ENCODE assay signal across 30 mouse cellular contexts in the genomic region with DNA sequence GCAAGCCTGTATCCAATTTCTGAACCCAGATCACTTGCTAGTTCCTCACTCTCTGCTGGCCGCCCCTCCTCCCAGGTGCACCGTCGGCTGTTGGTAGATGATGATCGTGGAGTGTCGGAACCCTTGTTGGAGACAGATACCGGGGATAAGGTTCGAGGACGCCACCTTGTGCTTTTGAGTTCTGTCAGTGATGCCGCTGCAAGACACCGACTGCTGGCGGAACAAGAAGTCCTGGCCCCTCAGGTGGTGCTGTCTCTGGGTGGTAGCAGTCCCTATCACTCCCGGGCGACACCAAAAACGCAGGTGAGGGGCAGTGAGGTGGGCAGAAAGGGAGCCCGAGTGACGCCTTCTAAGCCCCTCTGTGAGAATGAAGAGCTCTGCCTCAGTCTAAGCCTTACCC. TPM values are rescaled to one million over a fixed set of nuclear protein-coding genes. Genes with fewer than 3 reads are reported as not detected.
"Had no signal": no experiment of that assay in that cellular context is flagged by ENCODE, and none has a peak within 500 bp of the region (broad histone marks: within the 10 kb centered on the region; RNA-seq: fewer than 3 reads in every experiment).

No protein-coding gene starts in this region.

- H3K27me3 ChIP-seq: heart, embryonic 12.5 days; heart, embryonic 13.5 days; heart, embryonic 15.5 days; hindbrain, embryonic 12.5 days; hindbrain, embryonic 13.5 days; hindbrain, embryonic 15.5 days; intestine, embryonic 15.5 days; kidney, embryonic 15.5 days had no signal

- DNase-seq: heart, postnatal 10 days; heart, postnatal 14 days; heart, postnatal 4 days; kidney, adult 11 months; kidney, adult 18-20 months; kidney, adult 2 months; kidney, adult 8-10 months; kidney, adult 9 months; kidney, postnatal 10 days; kidney, postnatal 14 days; kidney, postnatal 25 days; kidney, postnatal 36 days; kidney, postnatal 4 days; layer of hippocampus, adult 9-11 months; layer of hippocampus, postnatal 36 days had no signal

- H3K4me3 ChIP-seq: heart, embryonic 12.5 days; heart, embryonic 13.5 days; heart, embryonic 15.5 days; hindbrain, embryonic 10.5 days; hindbrain, embryonic 12.5 days; hindbrain, embryonic 13.5 days; hindbrain, embryonic 15.5 days; intestine, embryonic 15.5 days; kidney, embryonic 15.5 days; layer of hippocampus, adult 2 months; left cerebral cortex, adult 2 months had no signal

- H3K27ac ChIP-seq: heart, embryonic 13.5 days; heart, embryonic 15.5 days; hindbrain, embryonic 10.5 days; hindbrain, embryonic 12.5 days; hindbrain, embryonic 13.5 days; hindbrain, embryonic 14.5 days; hindbrain, embryonic 15.5 days; hindbrain, postnatal 0 days; intestine, embryonic 15.5 days; kidney, embryonic 15.5 days; kidney, postnatal 0 days; layer of hippocampus, adult 2 months; left cerebral cortex, adult 2 months had no signal

- H3K4me1 ChIP-seq: heart, embryonic 12.5 days; heart, embryonic 13.5 days; heart, embryonic 15.5 days; hindbrain, embryonic 12.5 days; hindbrain, embryonic 13.5 days; hindbrain, embryonic 15.5 days; intestine, embryonic 15.5 days; kidney, embryonic 15.5 days had no signal

- H3K9me3 ChIP-seq: heart, embryonic 13.5 days; heart, embryonic 15.5 days; hindbrain, embryonic 10.5 days; hindbrain, embryonic 12.5 days; hindbrain, embryonic 13.5 days; hindbrain, embryonic 15.5 days; intestine, embryonic 15.5 days; kidney, embryonic 15.5 days had no signal

RNA-seq across cellular contexts. Expression of gene Zfp791, which starts 26.7 kb away (rescaled TPM):
- total RNA-seq: hematopoietic stem cell, adult 5-6 weeks had no signal
